Mouse (Mus musculus) liver, postnatal 0 days (tissue): ENCODE data around the gene Gm43552. TPM values are rescaled to one million over a fixed set of nuclear protein-coding genes. Genes with fewer than 3 reads are reported as not detected.

ENCODE experiments used
- ATAC-seq: fragments of 200-750 bp; cut with Nextera tagmentation; 2 replicates; pipeline ENCODE4 v1.8.0; 2017; ENCODE audit warnings: mild to moderate bottlenecking, moderate library complexity
- DNase-seq: peaks from one replicate; pipeline ENCODE4 v3.0.0-alpha.2; 2016
- H3K27ac ChIP-seq: fragments of 300-500 bp; sonication (generic); 2 replicates; pipeline ENCODE4 v1.5.1; 2014; ENCODE audit warnings: antibody characterized with exemption, moderate library complexity, mild to moderate bottlenecking, low read depth
- H3K27me3 ChIP-seq: fragments of 300-500 bp; sonication (generic); 2 replicates; pipeline ENCODE4 v1.6.1; 2014; ENCODE audit warnings: low read length, control low read depth, mixed read lengths; ENCODE audit not compliant: insufficient read depth
- H3K36me3 ChIP-seq: fragments of 300-500 bp; sonication (generic); replicated peaks from 2 replicates; pipeline ENCODE4 v1.6.1; 2014; ENCODE audit warnings: mild to moderate bottlenecking, control low read depth, low read length, moderate library complexity, mixed read lengths; ENCODE audit not compliant: insufficient read depth
- H3K4me1 ChIP-seq: fragments of 300-500 bp; sonication (generic); 2 replicates; pipeline ENCODE4 v1.6.1; 2014; ENCODE audit warnings: antibody characterized with exemption, mild to moderate bottlenecking, control low read depth; ENCODE audit not compliant: insufficient read depth
- H3K4me2 ChIP-seq: fragments of 300-500 bp; sonication (generic); 2 replicates; pipeline ENCODE4 v1.6.1; 2014; ENCODE audit warnings: low read depth, mild to moderate bottlenecking, low read length, moderate library complexity, mixed read lengths
- H3K4me3 ChIP-seq: fragments of 300-500 bp; sonication (generic); 2 replicates; pipeline ENCODE4 v1.5.1; 2014; ENCODE audit warnings: low read depth, low read length
- H3K9ac ChIP-seq: fragments of 300-500 bp; sonication (generic); replicated peaks from 2 replicates; pipeline ENCODE4 v1.6.1; 2014; ENCODE audit warnings: mild to moderate bottlenecking, moderate library complexity
- H3K9me3 ChIP-seq: fragments of 300-500 bp; sonication (generic); 2 replicates; pipeline ENCODE4 v1.6.1; 2016; ENCODE audit warnings: mild to moderate bottlenecking, control low read depth, low read length, mixed read lengths
- CTCF ChIP-seq: sonication (generic); IDR thresholded peaks from 2 replicates; pipeline ENCODE4 v1.5.1; 2016; ENCODE audit warnings: antibody characterized with exemption, low read depth
- EP300 ChIP-seq: IDR thresholded peaks from 2 replicates; pipeline ENCODE4 v1.6.1; 2016; ENCODE audit warnings: antibody characterized with exemption, low read depth, mild to moderate bottlenecking
- WGBS: fragments of 180-500 bp; shearing (Covaris S2); extraction: QIAGEN DNeasy Blood & Tissue Kit; methylation state at CpG from one replicate; pipeline ENCODE4 v1.1.7; 2014; ENCODE audit not compliant: insufficient replicate concordance; 5-methylcytosine and 5-hydroxymethylcytosine counted together
- polyA plus RNA-seq: library from polyadenylated mRNA; unstranded; fragments of >200 nt; fragmentation: Nextera tagmentation; extraction: Ambion mirVana; gene quantifications from 2 replicates; pipeline ENCODE4 v1.2.1, GENCODE M21; 2015

Gm43552 gene
- polyA plus RNA-seq, 1 experiment from 2014 or later: not detected

- DNase-seq (no peak), ATAC-seq (no peak)
- Histone ChIP-seq H3K9ac (no peak overlapping the region), H3K4me2 (no peak overlapping the region), H3K4me3 (no peak overlapping the region), H3K9me3 (no peaks in the 10 kb centered on the region), H3K4me1 (0 out of 2 replicates have a peak, but pooled peaks cover 3% of the 10 kb centered on the region), H3K27me3 (no peaks in the 10 kb centered on the region), H3K27ac (no peak overlapping the region), H3K36me3 (peaks cover 14% of the 10 kb centered on the region)
- WGBS: 70% methylated on average over 5 of the region's 5 CpGs
- no peak for TF ChIP-seq EP300
- no peak for TF ChIP-seq CTCF
Observed at GRCm38 (mm10) chr5:65425251-65425650, 67.4 kb downstream of the Gm43552 start.

DNA sequence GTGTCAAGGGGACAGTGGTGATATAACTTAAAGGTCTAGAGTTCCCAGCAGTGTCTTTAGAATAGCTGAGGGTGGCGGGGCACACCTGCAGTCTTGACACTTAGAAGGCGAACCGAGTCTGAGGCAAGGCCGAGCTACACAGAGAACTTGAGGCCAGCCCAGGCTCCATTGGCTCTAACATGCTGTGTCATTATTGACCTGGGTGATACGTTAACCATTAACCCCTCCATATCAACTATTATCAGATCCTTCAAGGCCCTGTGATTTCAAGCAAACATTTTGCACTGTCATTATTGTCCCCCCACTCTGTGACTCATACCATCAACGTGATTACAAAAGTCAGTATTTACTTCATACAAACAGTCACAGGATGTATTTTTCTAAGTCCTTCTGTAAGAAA lies 68.4 kb downstream of the Gm43552 start:
- H3K27me3 ChIP-seq: no peaks in the 10 kb centered on the region
- TF ChIP-seq EP300 (0 out of 2 replicates have a peak, but pooled peaks have one; percentile 30), CTCF (no peak)
- no peak overlapping the region for H3K4me2 ChIP-seq
- 60% methylated on average over 6 of the region's 6 CpGs for WGBS
- no peak overlapping the region for H3K9ac ChIP-seq
- H3K9me3 ChIP-seq: no peaks in the 10 kb centered on the region
- H3K27ac ChIP-seq: no peak overlapping the region
- H3K4me3 ChIP-seq: no peak overlapping the region
- peaks cover 14% of the 10 kb centered on the region for H3K36me3 ChIP-seq
- DNase-seq (no peak), ATAC-seq (peak; percentile 81)
- 0 out of 2 replicates have a peak, but pooled peaks cover 3% of the 10 kb centered on the region for H3K4me1 ChIP-seq

DNA sequence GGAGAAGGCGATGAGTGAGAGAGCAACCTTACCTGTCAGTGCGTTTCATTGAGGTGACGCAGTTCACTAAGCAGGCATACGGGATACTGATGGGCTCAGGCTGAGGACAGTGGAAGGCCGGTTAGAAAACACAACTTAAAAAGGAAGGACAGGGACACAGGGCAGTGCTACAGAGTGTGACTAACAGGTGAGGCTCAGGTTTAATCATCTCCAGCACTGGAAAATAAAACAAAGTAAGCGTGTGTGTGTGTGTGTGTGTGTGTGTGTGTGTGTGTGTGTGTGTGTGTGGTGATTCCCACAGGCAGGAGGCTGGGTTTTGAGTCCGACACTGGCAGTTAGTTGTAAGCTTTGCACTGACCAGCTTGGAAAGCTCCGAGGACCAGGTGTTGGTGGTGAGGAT lies 69.8 kb downstream of the Gm43552 start:
- Histone ChIP-seq H3K4me1 (no peaks in the 10 kb centered on the region), H3K4me2 (no peak overlapping the region), H3K36me3 (peaks cover 19% of the 10 kb centered on the region), H3K4me3 (no peak overlapping the region), H3K27ac (no peak overlapping the region), H3K9me3 (no peaks in the 10 kb centered on the region), H3K27me3 (no peaks in the 10 kb centered on the region), H3K9ac (no peak overlapping the region)
- ATAC-seq (no peak), DNase-seq (no peak)
- no peak for TF ChIP-seq EP300
- no peak for TF ChIP-seq CTCF
- 90% methylated on average over 8 of the region's 8 CpGs for WGBS

- no peak overlapping the region for H3K4me3 ChIP-seq
- no peak for TF ChIP-seq EP300
- TF ChIP-seq CTCF: no peak
- no peak overlapping the region for H3K9ac ChIP-seq
- ATAC-seq (0 out of 2 replicates have a peak, but pooled peaks have one; percentile 37), DNase-seq (no peak)
- no peak overlapping the region for H3K27ac ChIP-seq
- WGBS: 43% methylated on average over 6 of the region's 6 CpGs
- no peaks in the 10 kb centered on the region for H3K27me3 ChIP-seq
- no peaks in the 10 kb centered on the region for H3K9me3 ChIP-seq
- H3K4me1 ChIP-seq: no peaks in the 10 kb centered on the region
- peaks cover 19% of the 10 kb centered on the region; the same call in 1 of the 2 replicates for H3K36me3 ChIP-seq
- no peak overlapping the region for H3K4me2 ChIP-seq
Observed at GRCm38 (mm10) chr5:65420822-65421221, 71.8 kb downstream of the Gm43552 start.

- no peak overlapping the region for H3K9ac ChIP-seq
- no peak for ATAC-seq
- no peaks in the 10 kb centered on the region for H3K4me1 ChIP-seq
- H3K4me2 ChIP-seq: no peak overlapping the region
- H3K27ac ChIP-seq: no peak overlapping the region
- no peak overlapping the region for H3K4me3 ChIP-seq
- no peaks in the 10 kb centered on the region for H3K9me3 ChIP-seq
- TF ChIP-seq CTCF (no peak), EP300 (no peak)
- no peaks in the 10 kb centered on the region for H3K27me3 ChIP-seq
- 83% methylated on average over 10 of the region's 10 CpGs for WGBS
- peaks cover 19% of the 10 kb centered on the region; the same call in 1 of the 2 replicates for H3K36me3 ChIP-seq
- DNase-seq: no peak
Observed at GRCm38 (mm10) chr5:65419136-65419535, 73.5 kb downstream of the Gm43552 start.

- WGBS: 35% methylated on average over 26 of the region's 26 CpGs
- Histone ChIP-seq H3K36me3 (peaks cover 12% of the 10 kb centered on the region; the same call in 1 of the 2 replicates), H3K4me2 (0 out of 2 replicates have a peak overlapping the region, but pooled peaks have one; percentile 24), H3K4me1 (no peaks in the 10 kb centered on the region), H3K4me3 (no peak overlapping the region), H3K9me3 (no peaks in the 10 kb centered on the region), H3K27me3 (no peaks in the 10 kb centered on the region), H3K27ac (peak overlapping the region; percentile 37; the same call in 1 of the 2 replicates), H3K9ac (0 out of 2 replicates have a peak overlapping the region, but pooled peaks have one; percentile 19)
- DNase-seq (peak; percentile 42), ATAC-seq (peak; percentile 86)
- TF ChIP-seq CTCF: peak; percentile 42
- TF ChIP-seq EP300: no peak
Observed at GRCm38 (mm10) chr5:65415653-65416458, 76.8 kb downstream of the Gm43552 start.
